Mouse (Mus musculus) kidney, adult 2 months (tissue): ENCODE results near the gene Fam241a.

ENCODE experiments used
- CTCF ChIP-seq: fragments of 200-500 bp; conservative IDR thresholded peaks from 2 replicates; pipeline ENCODE4 v1.5.1; 2011; ENCODE audit warnings: low read depth, mild to moderate bottlenecking, control low read depth, low read length, moderate library complexity, mixed read lengths; ENCODE audit not compliant: insufficient read depth, insufficient read length
- POLR2A ChIP-seq: fragments of 200-500 bp; IDR thresholded peaks from one replicate; pipeline ENCODE4 v1.6.1; 2011; ENCODE audit warnings: low read depth, low read length, control low read depth

DNA sequence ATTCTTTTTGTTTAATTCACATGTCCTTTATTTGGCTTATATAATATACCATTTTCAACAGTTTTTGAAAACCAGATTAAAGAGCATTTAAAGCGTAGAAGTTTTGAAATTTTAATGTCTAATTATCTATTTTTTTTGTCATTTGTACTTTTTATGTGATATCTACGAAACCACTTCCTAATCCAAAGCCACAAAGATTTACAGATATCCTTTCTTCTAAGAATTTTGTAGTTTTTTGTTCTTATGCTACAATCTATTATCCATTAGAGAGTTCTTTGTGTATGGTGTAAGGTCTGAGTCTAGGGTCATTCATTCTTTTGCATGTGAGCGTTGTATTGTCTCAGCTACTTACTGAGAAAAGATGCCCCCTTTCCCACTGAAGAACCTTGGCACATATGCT lies 21.4 kb upstream of the Fam241a start:
- TF ChIP-seq CTCF: no peak
- no peak for TF ChIP-seq POLR2A
